In genomic region chr7:89193459-89193858, GRCm38 (mm10) we compare ENCODE assay signal across 21 mouse cellular contexts.
DNase-seq lines count a peak whose midpoint lies in the region; ATAC-seq and TF ChIP-seq lines count a peak whose summit lies in the region.
"Had no signal": no experiment of that assay in that cellular context is flagged by ENCODE, and none has a peak within 500 bp of the region (broad histone marks: within the 10 kb centered on the region; RNA-seq: fewer than 3 reads in every experiment).

No protein-coding gene starts in this region.

- H3K27me3 ChIP-seq in kidney, embryonic 14.5 days (ENCODE audit: control insufficient read depth, insufficient read depth, low read length), result no peaks in the 10 kb centered on the region
- H3K27me3 ChIP-seq in lung, postnatal 0 days (replicated peaks; ENCODE audit: insufficient read depth, low read length), result no peaks in the 10 kb centered on the region
- no peaks in the 10 kb centered on the region for H3K27me3 ChIP-seq in midbrain, embryonic 10.5 days (ENCODE audit: low read depth, poor library complexity, severe bottlenecking)
- H3K27me3 ChIP-seq: embryonic facial prominence, embryonic 12.5 days; hindbrain, embryonic 13.5 days; liver, embryonic 15.5 days; Patski had no signal

- TF ChIP-seq EP300 in lung, postnatal 0 days (IDR thresholded peaks at IDR 0.05), result no peak

- H3K9me3 ChIP-seq in kidney, embryonic 14.5 days (ENCODE audit: control insufficient read depth, low read length), result no peaks in the 10 kb centered on the region
- H3K9me3 ChIP-seq in lung, postnatal 0 days (ENCODE audit: low read length), result no peaks in the 10 kb centered on the region
- H3K9me3 ChIP-seq in midbrain, embryonic 10.5 days (replicated peaks), result no peaks in the 10 kb centered on the region
- H3K9me3 ChIP-seq: embryonic facial prominence, embryonic 12.5 days; hindbrain, embryonic 13.5 days; liver, embryonic 15.5 days had no signal

- no peak for TF ChIP-seq CTCF in gastrocnemius, adult 2 months (IDR thresholded peaks at IDR 0.05)
- TF ChIP-seq CTCF in lung, postnatal 0 days (IDR thresholded peaks at IDR 0.05), result no peak

- H3K9ac ChIP-seq in kidney, embryonic 14.5 days (ENCODE audit: low read depth, low read length), result no peak overlapping the region
- H3K9ac ChIP-seq in lung, postnatal 0 days (replicated peaks; ENCODE audit: low read depth), result no peak overlapping the region
- H3K9ac ChIP-seq: embryonic facial prominence, embryonic 12.5 days; forebrain, postnatal 0 days; hindbrain, embryonic 13.5 days; liver, embryonic 15.5 days had no signal

- no peak overlapping the region for H3K4me3 ChIP-seq in gastrocnemius, adult 2 months
- no peak overlapping the region for H3K4me3 ChIP-seq in kidney, embryonic 14.5 days (ENCODE audit: low read length)
- no peak overlapping the region for H3K4me3 ChIP-seq in lung, postnatal 0 days (ENCODE audit: low read depth, low read length)
- H3K4me3 ChIP-seq in midbrain, embryonic 10.5 days, result no peak overlapping the region
- H3K4me3 ChIP-seq: embryonic facial prominence, embryonic 12.5 days; hindbrain, embryonic 13.5 days; liver, embryonic 15.5 days had no signal

- 57% methylated on average over 5 of the region's 5 CpGs for WGBS in kidney, embryonic 14.5 days
- WGBS in lung, postnatal 0 days, result 40% methylated on average over 5 of the region's 5 CpGs
- 91% methylated on average over 5 of the region's 5 CpGs for WGBS in midbrain, embryonic 10.5 days

- no peak for DNase-seq in gastrocnemius, adult 2 months
- DNase-seq in gastrocnemius, postnatal 4 days (ENCODE audit: low spot score in 2 of 2), result no peak
- no peak for DNase-seq in kidney, adult 8-10 months
- peak; percentile 23 for DNase-seq in lung, postnatal 0 days (ENCODE audit: low spot score)
- no peak for DNase-seq in lung, postnatal 14 days
- no peak for DNase-seq in midbrain, embryonic 10.5 days (ENCODE audit: low spot score)
- no peak for DNase-seq in right cerebral cortex, postnatal 10 days (ENCODE audit: low spot score in 2 of 2)
- DNase-seq: adrenal gland, postnatal 10 days; cerebellum, adult 9-11 months; forebrain, postnatal 0 days; kidney, postnatal 10 days; left cerebral cortex, postnatal 4 days; lung, postnatal 4 days; thymus, postnatal 4 days had no signal

- H3K4me1 ChIP-seq in kidney, embryonic 14.5 days (ENCODE audit: control insufficient read depth, insufficient read depth, low read length), result no peaks in the 10 kb centered on the region
- no peaks in the 10 kb centered on the region for H3K4me1 ChIP-seq in lung, postnatal 0 days (ENCODE audit: insufficient read depth, low read depth, low read length)
- peaks cover 17% of the 10 kb centered on the region for H3K4me1 ChIP-seq in midbrain, embryonic 10.5 days
- H3K4me1 ChIP-seq: embryonic facial prominence, embryonic 12.5 days; hindbrain, embryonic 13.5 days; liver, embryonic 15.5 days had no signal

- 0 out of 2 replicates have a peak, but pooled peaks have one; percentile 39 for ATAC-seq in kidney, embryonic 14.5 days (ENCODE audit: low FRiP score, low TSS enrichment)
- no peak for ATAC-seq in lung, postnatal 0 days
- ATAC-seq: CD4-positive, CD25-positive, alpha-beta regulatory T cell, adult 4 months; forebrain, postnatal 0 days; inflammation-experienced regulatory T-cells, adult 6 months; Patski had no signal

- no peaks in the 10 kb centered on the region for H3K36me3 ChIP-seq in kidney, embryonic 14.5 days (ENCODE audit: control insufficient read depth, insufficient read depth, low read length)
- no peaks in the 10 kb centered on the region for H3K36me3 ChIP-seq in lung, postnatal 0 days (ENCODE audit: insufficient read depth, low read length)
- H3K36me3 ChIP-seq in midbrain, embryonic 10.5 days, result no peaks in the 10 kb centered on the region
- H3K36me3 ChIP-seq: embryonic facial prominence, embryonic 12.5 days; hindbrain, embryonic 13.5 days; liver, embryonic 15.5 days had no signal

- H3K27ac ChIP-seq in gastrocnemius, adult 2 months, result peak overlapping the region; percentile 20; the same call in 1 of the 2 replicates
- no peak overlapping the region for H3K27ac ChIP-seq in kidney, embryonic 14.5 days (ENCODE audit: low read depth, low read length)
- H3K27ac ChIP-seq in lung, postnatal 0 days (ENCODE audit: low read length), result no peak overlapping the region
- no peak overlapping the region for H3K27ac ChIP-seq in midbrain, embryonic 10.5 days (replicated peaks)
- H3K27ac ChIP-seq: embryonic facial prominence, embryonic 12.5 days; hindbrain, embryonic 13.5 days; liver, embryonic 15.5 days had no signal

- intact Hi-C loops in gastrocnemius, adult 2 months (cut with DNase I), result no loop called here

- no peak overlapping the region for H3K4me2 ChIP-seq in kidney, embryonic 14.5 days (replicated peaks; ENCODE audit: low read depth, low read length)
- no peak overlapping the region for H3K4me2 ChIP-seq in lung, postnatal 0 days (replicated peaks; ENCODE audit: low read depth, low read length)
- H3K4me2 ChIP-seq: embryonic facial prominence, embryonic 12.5 days; hindbrain, embryonic 13.5 days; liver, embryonic 15.5 days had no signal
